Mouse (Mus musculus) embryonic fibroblast, embryonic 13.5 days (primary cell): ENCODE data around the gene Calr. TPM values are rescaled to one million over a fixed set of nuclear protein-coding genes. Genes with fewer than 3 reads are reported as not detected.

Experiments
- H3K27ac ChIP-seq: 2 replicates; pipeline ENCODE4 v1.5.1; 2012; ENCODE audit warnings: low read length, control low read depth, inconsistent platforms; ENCODE audit not compliant: insufficient read depth
- H3K4me1 ChIP-seq: 2 replicates; pipeline ENCODE4 v1.6.1; 2011; ENCODE audit warnings: low read length; ENCODE audit not compliant: control insufficient read depth, insufficient read depth
- H3K4me3 ChIP-seq: 2 replicates; pipeline ENCODE4 v1.5.1; 2011; ENCODE audit warnings: mild to moderate bottlenecking, control low read depth, low read length; ENCODE audit not compliant: insufficient read depth
- CTCF ChIP-seq: IDR thresholded peaks from 2 replicates; pipeline ENCODE4 v1.5.1; 2011; ENCODE audit warnings: mild to moderate bottlenecking, control low read depth, low read length, moderate library complexity, borderline replicate concordance; ENCODE audit not compliant: insufficient read depth
- POLR2A ChIP-seq: IDR thresholded peaks from 2 replicates; pipeline ENCODE4 v1.6.1; 2011; ENCODE audit warnings: low read depth, mild to moderate bottlenecking, control low read depth, low read length, moderate library complexity
- polyA plus RNA-seq: library from polyadenylated mRNA; stranded (reverse); fragments of >200 nt; gene quantifications from 2 replicates; pipeline ENCODE4 v1.2.4, GENCODE M21; 2011; ENCODE audit warnings: low read depth; ENCODE audit not compliant: missing spikeins, insufficient read length

The Calr gene
- polyA plus RNA-seq, 1 experiment: 1,201 TPM

DNA sequence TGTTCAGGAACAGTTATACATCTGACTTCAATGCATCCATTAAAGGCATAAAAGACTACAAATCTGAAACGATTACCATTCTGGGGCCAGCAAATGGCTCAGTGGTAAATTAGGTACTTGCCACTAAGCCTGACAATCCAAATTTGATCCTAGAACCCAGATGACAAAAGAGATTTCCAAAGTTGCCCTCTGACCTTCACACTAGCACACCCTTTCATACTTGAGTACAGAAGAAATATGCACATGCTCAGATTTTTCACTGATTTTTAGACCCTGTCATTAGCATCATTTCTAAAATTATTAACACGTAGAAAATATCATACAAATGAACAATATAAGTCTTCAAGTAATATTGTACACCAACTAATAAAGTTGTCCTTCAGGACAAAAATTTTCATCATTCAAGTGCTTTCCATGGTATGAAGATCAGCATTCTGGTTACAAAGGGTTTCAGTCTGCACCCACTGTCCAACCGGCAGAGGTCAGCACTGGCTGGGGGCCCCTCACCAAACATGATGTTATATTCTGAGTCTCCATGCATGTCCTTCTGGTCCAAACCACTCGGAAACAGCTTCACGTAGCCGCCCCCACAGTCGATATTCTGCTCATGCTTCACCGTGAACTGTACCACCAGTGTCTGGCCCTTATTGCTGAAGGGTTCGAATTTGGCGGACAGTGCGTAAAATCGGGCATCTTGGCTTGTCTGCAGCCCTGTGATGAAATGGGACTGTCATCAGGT, 1.2 kb downstream of the Calr start:
- Histone ChIP-seq H3K4me1 (peaks cover 6% of the 10 kb centered on the region), H3K27ac (no peak overlapping the region; the same call in 1 of the 2 replicates), H3K4me3 (peak overlapping the region; percentile 85)
- no peak; the same call in 1 of the 2 replicates for TF ChIP-seq CTCF
- no peak; the same call in 1 of the 2 replicates for TF ChIP-seq POLR2A

DNA sequence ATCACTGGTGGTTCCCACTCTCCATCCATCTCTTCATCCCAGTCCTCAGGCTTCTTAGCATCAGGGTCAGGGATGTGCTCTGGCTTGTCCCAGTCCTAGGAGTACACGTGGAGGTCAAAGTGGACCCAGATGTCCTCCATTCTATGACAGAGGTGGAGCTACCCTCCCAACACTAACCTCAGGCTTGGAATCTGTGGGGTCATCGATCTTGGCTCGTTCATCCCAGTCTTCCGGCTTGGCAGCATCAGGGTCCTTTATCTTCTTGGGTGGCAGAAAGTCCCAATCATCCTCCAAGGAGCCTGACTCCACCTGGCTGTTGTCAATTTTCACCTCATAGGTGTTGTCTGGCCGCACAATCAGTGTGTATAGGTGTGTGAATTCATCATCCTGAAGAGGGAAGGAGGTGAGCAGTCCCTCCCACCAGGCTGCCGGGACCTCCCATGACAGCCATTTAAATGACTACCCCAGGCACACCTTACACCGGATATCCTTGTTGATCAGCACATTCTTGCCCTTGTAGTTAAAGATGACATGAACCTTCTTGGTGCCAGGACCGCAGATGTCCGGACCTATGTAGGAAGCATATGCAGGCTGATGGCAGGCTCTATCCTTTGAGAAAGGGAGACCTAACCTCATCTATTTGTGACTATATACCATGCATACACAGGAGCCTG, 2.2 kb downstream of the Calr start:
- TF ChIP-seq CTCF (no peak), POLR2A (0 out of 2 replicates have a peak, but pooled peaks have one; percentile 34)
- Histone ChIP-seq H3K27ac (no peak overlapping the region), H3K4me1 (peaks cover 6% of the 10 kb centered on the region), H3K4me3 (peak overlapping the region; percentile 85)

DNA sequence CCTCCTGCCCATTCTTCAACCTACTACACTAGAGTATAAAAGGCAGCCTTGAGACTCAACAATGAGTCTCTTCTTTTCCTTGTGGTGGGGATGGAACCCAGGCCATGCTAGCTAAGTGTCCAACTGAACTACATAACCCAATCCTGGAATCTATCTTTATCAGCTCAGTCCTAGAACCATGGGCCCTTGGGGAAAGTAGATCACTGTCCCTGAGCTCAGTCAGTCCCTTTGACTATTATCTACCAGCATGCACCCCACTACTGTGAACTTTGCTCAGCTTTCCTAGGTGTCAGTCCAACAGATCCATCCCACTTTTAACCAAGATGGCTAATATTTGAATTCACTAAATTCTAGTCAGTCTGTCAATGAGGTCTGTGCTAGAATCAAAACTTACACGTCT, 5.2 kb downstream of the Calr start:
- Histone ChIP-seq H3K4me3 (no peak overlapping the region), H3K4me1 (no peaks in the 10 kb centered on the region; the same call in none of the 2 replicates)
- TF ChIP-seq POLR2A: no peak; the same call in 1 of the 2 replicates
- no peak for TF ChIP-seq CTCF

DNA sequence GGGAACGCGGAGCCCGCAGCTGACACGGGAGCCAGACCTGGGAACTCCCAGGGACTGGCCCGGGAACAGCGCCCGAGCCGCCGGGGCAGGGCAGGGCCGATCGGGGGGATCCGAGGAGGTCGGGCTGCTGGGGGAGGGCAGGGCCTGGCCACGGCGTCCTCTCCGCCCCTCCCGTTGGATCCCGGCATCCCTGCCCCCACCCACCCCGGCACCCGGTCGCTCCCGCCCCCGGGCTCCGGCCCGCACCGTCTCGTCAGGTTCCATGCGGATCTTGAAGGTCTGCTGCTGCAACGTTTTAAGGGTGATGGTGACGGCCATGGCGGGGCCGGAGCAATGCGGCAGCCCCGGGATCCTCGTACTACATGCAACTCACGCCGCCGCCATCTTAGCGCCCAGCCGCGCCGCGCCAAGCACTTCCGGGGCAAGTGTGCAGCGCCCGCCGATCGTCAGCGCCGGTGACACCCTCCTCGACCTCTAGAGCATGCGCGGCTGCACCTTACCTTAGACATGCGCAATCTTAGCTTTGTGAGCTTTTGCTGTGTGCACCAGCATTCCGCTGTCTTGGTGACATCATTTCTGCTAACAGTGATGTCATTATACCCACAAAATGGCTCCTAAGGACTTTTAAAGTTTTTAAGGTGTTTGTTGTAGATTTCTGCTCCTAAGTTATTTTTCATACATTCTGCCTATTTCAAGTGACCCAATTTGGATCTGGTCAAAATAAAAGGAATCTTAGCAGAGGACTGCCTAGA, 6.3 kb downstream of the Calr start, which contains the start of gene Rad23a:
Gene Rad23a, minus strand, starts transcription at position 418 of the 752 bp plus-strand sequence.
- Histone ChIP-seq H3K4me1 (no peaks in the 10 kb centered on the region; the same call in none of the 2 replicates), H3K4me3 (peak within 1 kb of the TSS; percentile 77), H3K27ac (peak within 1 kb of the TSS; percentile 64)
- TF ChIP-seq POLR2A: peak; percentile 92
- no peak for TF ChIP-seq CTCF

More for the DNA sequence above, 5.2 kb downstream of the Calr start:
- H3K27ac ChIP-seq: no peak overlapping the region

DNA sequence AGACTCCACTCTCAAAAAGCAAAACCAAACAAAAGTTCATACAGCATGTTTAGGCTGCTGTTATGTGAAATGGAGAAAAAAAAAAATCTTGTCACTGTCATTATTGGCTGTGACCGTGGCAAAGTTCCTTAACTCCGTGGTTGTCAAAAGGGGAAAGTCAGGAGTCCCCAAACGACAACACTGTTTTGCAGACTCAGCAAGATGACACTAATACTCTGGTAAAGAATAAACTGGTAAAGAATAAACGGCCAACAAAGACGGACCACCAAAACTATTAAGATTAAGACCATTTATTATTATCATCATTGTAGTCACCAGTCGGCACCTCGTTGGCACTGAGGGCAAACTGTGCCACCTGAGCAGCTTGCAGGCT, 6.9 kb downstream of the Calr start:
- no peaks in the 10 kb centered on the region; the same call in none of the 2 replicates for H3K4me1 ChIP-seq

DNA sequence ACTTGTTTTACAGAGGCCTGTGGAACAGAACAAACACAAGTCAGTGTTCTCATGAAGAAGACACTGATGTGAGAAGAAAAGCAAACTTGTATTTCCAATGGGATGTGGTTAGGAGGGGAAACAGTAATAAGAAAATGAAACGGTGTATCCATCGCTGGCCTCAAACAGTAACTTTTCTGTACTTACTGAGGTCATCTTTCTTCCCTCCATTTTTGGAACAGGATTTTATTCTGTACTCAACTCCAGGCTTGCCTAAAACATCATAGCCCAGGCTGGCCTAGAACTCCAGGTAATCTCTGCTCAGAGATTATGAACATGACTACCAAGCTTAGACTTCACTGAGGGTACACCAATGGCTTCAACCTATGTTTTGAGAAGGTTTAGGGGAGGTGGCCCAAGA, 7.3 kb downstream of the Calr start:
- Histone ChIP-seq H3K4me3 (peak overlapping the region; percentile 77), H3K4me1 (no peaks in the 10 kb centered on the region; the same call in 1 of the 2 replicates), H3K27ac (peak overlapping the region; percentile 64; the same call in 1 of the 2 replicates)
- TF ChIP-seq CTCF (no peak), POLR2A (no peak)

More for the DNA sequence above, 6.9 kb downstream of the Calr start:
- peak overlapping the region; percentile 77 for H3K4me3 ChIP-seq
- TF ChIP-seq CTCF (no peak), POLR2A (no peak; the same call in 1 of the 2 replicates)
- peak overlapping the region; percentile 64 for H3K27ac ChIP-seq

DNA sequence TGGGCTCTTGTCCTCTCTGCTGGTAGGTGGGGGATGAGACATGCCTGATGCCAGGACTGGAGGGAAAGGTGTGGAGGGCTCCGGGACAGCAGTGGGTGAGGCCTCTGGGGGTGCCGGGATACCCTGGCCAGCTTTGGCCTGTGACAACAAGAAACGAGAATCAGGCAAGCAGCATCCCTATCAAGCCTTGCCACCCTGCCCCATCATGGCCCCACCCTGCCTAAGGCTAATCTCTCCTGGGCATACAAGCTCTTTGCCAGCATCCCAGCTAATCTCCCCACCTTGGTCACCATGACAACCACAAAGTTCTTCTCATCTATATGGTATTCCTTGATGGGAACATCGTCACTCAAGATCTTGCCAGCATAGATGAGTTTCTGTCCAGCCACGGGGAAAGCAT, 8.2 kb downstream of the Calr start:
- no peak overlapping the region for H3K27ac ChIP-seq
- H3K4me1 ChIP-seq: no peaks in the 10 kb centered on the region; the same call in 1 of the 2 replicates
- no peak for TF ChIP-seq CTCF
- no peak for TF ChIP-seq POLR2A
- no peak overlapping the region for H3K4me3 ChIP-seq

DNA sequence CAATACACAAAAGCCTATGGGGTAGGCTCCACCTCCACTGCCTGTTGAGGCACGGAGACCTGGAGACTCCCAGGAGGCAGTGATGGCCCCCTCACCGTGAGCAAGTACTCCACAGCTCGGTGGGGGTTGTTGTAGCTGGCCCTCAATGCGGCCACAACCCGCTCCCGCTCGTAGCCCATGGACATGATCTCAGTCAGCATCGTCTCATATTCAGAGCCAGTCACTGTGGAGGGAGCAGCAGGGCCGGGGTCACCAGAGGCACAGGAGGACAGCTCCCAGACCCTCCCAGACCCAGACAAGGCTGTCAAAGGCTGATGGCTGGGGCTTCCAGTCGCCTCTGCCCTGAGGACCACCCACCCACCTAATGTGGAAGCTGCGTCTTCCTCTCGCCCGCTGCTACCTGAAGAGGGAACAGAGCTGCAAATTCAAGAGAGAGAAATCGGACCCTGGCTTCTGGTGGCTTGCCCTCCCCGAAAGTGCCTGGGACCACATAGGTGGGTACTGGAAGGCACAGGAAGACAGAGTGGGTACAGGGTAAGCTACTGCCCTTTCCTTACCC, 8.7 kb downstream of the Calr start:
- TF ChIP-seq CTCF (no peak), POLR2A (0 out of 2 replicates have a peak, but pooled peaks have one; percentile 11)
- H3K4me1 ChIP-seq: no peaks in the 10 kb centered on the region; the same call in 1 of the 2 replicates
- no peak overlapping the region for H3K27ac ChIP-seq
- H3K4me3 ChIP-seq: no peak overlapping the region

DNA sequence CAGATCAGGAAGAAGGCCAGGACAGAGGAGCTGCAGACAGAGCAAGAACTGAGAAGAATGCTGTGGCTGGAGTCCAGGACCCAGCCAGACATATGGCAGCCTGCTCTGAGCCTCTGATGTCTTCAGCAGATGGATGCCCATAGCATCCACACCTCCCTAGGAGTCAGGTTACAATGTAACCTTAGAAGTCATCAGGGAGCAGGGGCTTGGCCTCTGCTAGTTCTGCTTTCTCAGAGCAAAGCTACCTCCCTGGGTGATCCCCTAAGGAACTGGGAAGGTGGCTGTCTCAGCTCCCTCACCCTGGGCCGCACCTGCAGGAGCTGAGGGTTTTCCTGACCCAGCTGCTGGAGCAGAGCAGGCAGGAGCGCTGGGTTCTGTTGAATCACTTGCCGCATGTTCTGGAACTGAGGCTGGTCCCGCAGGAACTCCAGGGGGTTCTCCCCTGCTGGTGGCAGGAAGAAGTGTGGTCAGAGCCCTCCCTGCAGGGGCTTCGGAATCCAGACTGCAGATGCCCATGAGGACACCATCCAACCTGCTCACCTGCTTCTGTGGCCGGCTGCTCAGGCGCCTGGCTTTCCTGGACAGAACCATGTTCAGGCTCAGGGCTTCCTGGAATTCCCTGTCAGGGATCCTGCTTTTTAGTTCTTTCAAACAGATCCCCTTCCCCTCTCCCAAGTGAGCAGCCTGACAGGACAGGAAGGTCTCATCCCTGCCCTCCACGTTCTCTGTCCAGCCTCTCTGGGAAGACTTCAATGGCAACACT, 9.4 kb downstream of the Calr start:
- no peak overlapping the region for H3K4me3 ChIP-seq
- no peak for TF ChIP-seq POLR2A
- no peaks in the 10 kb centered on the region; the same call in 1 of the 2 replicates for H3K4me1 ChIP-seq
- H3K27ac ChIP-seq: no peak overlapping the region
